Mouse (Mus musculus): Measurements from ENCODE around the gene Txndc11. TPM values are rescaled to one million over a fixed set of nuclear protein-coding genes. Genes with fewer than 3 reads are reported as not detected.
"Not testable (repeated sequence)": the region's sequence is repeated elsewhere in the genome, so short reads cannot be mapped to it uniquely, and the experiment has no call there.

Gene Txndc11
- polyA plus RNA-seq, 1 experiment from 2014 or later, result 23.8 TPM

GRCm38 (mm10) chr16:11166431-11166830 is 32.0 kb upstream of the Txndc11 start:
- H3K4me1 ChIP-seq (ENCODE audit: control insufficient read depth, insufficient read depth, low read length), result no peaks in the 10 kb centered on the region
- H3K27me3 ChIP-seq (replicated peaks; ENCODE audit: control insufficient read depth, insufficient read depth, low read length), result no peaks in the 10 kb centered on the region
- DNase-seq (ENCODE audit: low spot score), result no peak
- H3K36me3 ChIP-seq (ENCODE audit: control insufficient read depth, insufficient read depth, low read length), result peaks cover 13% of the 10 kb centered on the region
- 76% methylated on average over 2 of the region's 2 CpGs for WGBS
- no peak overlapping the region for H3K9ac ChIP-seq (ENCODE audit: low read length)
- no peak overlapping the region for H3K4me3 ChIP-seq (ENCODE audit: low read depth, low read length)
- no peak overlapping the region for H3K27ac ChIP-seq (ENCODE audit: low read depth, low read length)
- H3K4me2 ChIP-seq (ENCODE audit: low read length), result no peak overlapping the region
- no peak for ATAC-seq
- H3K9me3 ChIP-seq (replicated peaks; ENCODE audit: control insufficient read depth, low read length), result no peaks in the 10 kb centered on the region

DNA sequence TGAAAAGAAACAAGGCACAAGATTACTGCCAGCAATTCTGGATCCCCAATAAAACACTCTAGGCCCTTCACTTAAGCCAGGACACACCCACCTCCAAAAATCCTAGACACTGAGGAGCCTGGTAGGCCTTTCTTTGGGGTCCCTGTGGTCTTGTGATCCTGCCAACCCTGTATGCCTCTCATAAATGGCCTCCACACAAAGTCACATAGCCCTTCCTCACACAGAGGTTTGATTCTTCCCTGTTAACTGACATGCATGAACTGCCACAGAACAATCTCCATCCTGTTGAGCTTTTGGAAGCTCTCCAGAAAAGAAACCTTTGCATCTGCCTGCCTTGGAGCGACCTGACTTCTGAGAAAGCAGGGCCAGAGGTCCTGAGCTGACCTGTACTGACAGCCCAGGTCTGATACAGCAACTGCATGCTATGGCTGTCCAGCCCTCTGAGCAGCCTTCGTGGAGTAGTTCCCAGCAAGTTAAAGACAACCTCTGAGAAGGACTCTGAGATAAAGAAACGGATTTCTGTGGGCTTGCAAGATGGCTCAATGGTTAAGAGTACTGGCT is 30.3 kb upstream of the Txndc11 start:
- no peak overlapping the region for H3K9ac ChIP-seq (ENCODE audit: low read length)
- H3K36me3 ChIP-seq (ENCODE audit: control insufficient read depth, insufficient read depth, low read length), result peaks cover 17% of the 10 kb centered on the region
- no peak overlapping the region for H3K27ac ChIP-seq (ENCODE audit: low read depth, low read length)
- H3K4me2 ChIP-seq (ENCODE audit: low read length), result no peak overlapping the region
- DNase-seq (ENCODE audit: low spot score), result no peak
- H3K9me3 ChIP-seq (replicated peaks; ENCODE audit: control insufficient read depth, low read length), result no peaks in the 10 kb centered on the region
- no peak overlapping the region for H3K4me3 ChIP-seq (ENCODE audit: low read depth, low read length)
- no peaks in the 10 kb centered on the region for H3K4me1 ChIP-seq (ENCODE audit: control insufficient read depth, insufficient read depth, low read length)
- ATAC-seq, result no peak
- 81% methylated on average over 3 of the region's 3 CpGs for WGBS
- no peaks in the 10 kb centered on the region for H3K27me3 ChIP-seq (replicated peaks; ENCODE audit: control insufficient read depth, insufficient read depth, low read length)

DNA sequence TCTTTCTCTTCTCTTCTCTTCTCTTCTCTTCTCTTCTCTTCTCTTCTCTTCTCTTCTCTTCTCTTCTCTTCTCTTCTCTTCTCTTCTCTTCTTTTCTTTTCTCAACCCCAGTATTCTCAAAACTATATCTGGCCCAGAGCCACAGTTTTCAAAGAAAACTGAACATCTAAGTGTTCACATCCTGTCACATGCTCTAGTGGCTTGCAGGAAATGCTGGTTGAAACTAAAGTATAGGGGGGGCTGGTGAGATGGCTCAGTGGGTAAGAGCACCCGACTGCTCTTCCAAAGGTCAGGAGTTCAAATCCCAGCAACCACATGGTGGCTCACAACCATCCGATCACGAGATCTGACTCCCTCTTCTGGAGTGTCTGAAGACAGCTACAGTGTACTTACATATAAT is 23.3 kb upstream of the Txndc11 start:
- not testable (repeated sequence) for H3K9me3 ChIP-seq (replicated peaks; ENCODE audit: control insufficient read depth, low read length); ATAC-seq; H3K9ac ChIP-seq (ENCODE audit: low read length); H3K27me3 ChIP-seq (replicated peaks; ENCODE audit: control insufficient read depth, insufficient read depth, low read length); H3K27ac ChIP-seq (ENCODE audit: low read depth, low read length); H3K4me3 ChIP-seq (ENCODE audit: low read depth, low read length); H3K4me2 ChIP-seq (ENCODE audit: low read length); DNase-seq (ENCODE audit: low spot score); H3K4me1 ChIP-seq (ENCODE audit: control insufficient read depth, insufficient read depth, low read length)
- peaks cover 67% of the 10 kb centered on the region for H3K36me3 ChIP-seq (ENCODE audit: control insufficient read depth, insufficient read depth, low read length)
- WGBS, result 87% methylated on average over 1 of the region's 3 CpGs

GRCm38 (mm10) chr16:11154500-11154899 is 20.1 kb upstream of the Txndc11 start:
- Histone ChIP-seq H3K4me1 (ENCODE audit: control insufficient read depth, insufficient read depth, low read length) (no peaks in the 10 kb centered on the region), H3K36me3 (ENCODE audit: control insufficient read depth, insufficient read depth, low read length) (peaks cover 70% of the 10 kb centered on the region)
- ATAC-seq, result no peak

GRCm38 (mm10) chr16:11143706-11144483 is 9.4 kb upstream of the Txndc11 start:
- not testable (repeated sequence) for H3K4me1 ChIP-seq (ENCODE audit: control insufficient read depth, insufficient read depth, low read length); H3K4me3 ChIP-seq (ENCODE audit: low read depth, low read length); H3K9ac ChIP-seq (ENCODE audit: low read length); ATAC-seq; DNase-seq (ENCODE audit: low spot score); H3K9me3 ChIP-seq (replicated peaks; ENCODE audit: control insufficient read depth, low read length); H3K4me2 ChIP-seq (ENCODE audit: low read length); H3K27ac ChIP-seq (ENCODE audit: low read depth, low read length); H3K27me3 ChIP-seq (replicated peaks; ENCODE audit: control insufficient read depth, insufficient read depth, low read length)
- 21% methylated on average over 55 of the region's 56 CpGs for WGBS
- H3K36me3 ChIP-seq (ENCODE audit: control insufficient read depth, insufficient read depth, low read length), result peaks cover 59% of the 10 kb centered on the region

More at GRCm38 (mm10) chr16:11154500-11154899, 20.1 kb upstream of the Txndc11 start:
- H3K9ac ChIP-seq (ENCODE audit: low read length), result no peak overlapping the region
- H3K9me3 ChIP-seq (replicated peaks; ENCODE audit: control insufficient read depth, low read length), result no peaks in the 10 kb centered on the region
- H3K27ac ChIP-seq (ENCODE audit: low read depth, low read length), result no peak overlapping the region
- H3K4me2 ChIP-seq (ENCODE audit: low read length), result no peak overlapping the region
- no peak overlapping the region for H3K4me3 ChIP-seq (ENCODE audit: low read depth, low read length)
- no peaks in the 10 kb centered on the region for H3K27me3 ChIP-seq (replicated peaks; ENCODE audit: control insufficient read depth, insufficient read depth, low read length)
- no peak for DNase-seq (ENCODE audit: low spot score)

- Histone ChIP-seq H3K36me3 (ENCODE audit: control insufficient read depth, insufficient read depth, low read length) (peaks cover 13% of the 10 kb centered on the region), H3K4me3 (ENCODE audit: low read depth, low read length) (peak overlapping the region; percentile 93), H3K27ac (ENCODE audit: low read depth, low read length) (peak overlapping the region; percentile 89), H3K4me2 (ENCODE audit: low read length) (peak overlapping the region; percentile 79), H3K9me3 (replicated peaks; ENCODE audit: control insufficient read depth, low read length) (no peaks in the 10 kb centered on the region), H3K27me3 (replicated peaks; ENCODE audit: control insufficient read depth, insufficient read depth, low read length) (no peaks in the 10 kb centered on the region), H3K4me1 (ENCODE audit: control insufficient read depth, insufficient read depth, low read length) (peaks cover 17% of the 10 kb centered on the region), H3K9ac (ENCODE audit: low read length) (peak overlapping the region; percentile 92)
- WGBS, result under 1% methylated on average over 34 of the region's 34 CpGs
- ATAC-seq (no peak; the same call in none of the 2 replicates), DNase-seq (ENCODE audit: low spot score) (peak; percentile 20)
These were observed 738 bp downstream of the Txndc11 start for GRCm38 (mm10) chr16:11133476-11134347.

- no peaks in the 10 kb centered on the region for H3K27me3 ChIP-seq (replicated peaks; ENCODE audit: control insufficient read depth, insufficient read depth, low read length)
- no peaks in the 10 kb centered on the region for H3K9me3 ChIP-seq (replicated peaks; ENCODE audit: control insufficient read depth, low read length)
- H3K9ac ChIP-seq (ENCODE audit: low read length), result peak overlapping the region; percentile 92; the same call in 1 of the 2 replicates
- no peak overlapping the region for H3K27ac ChIP-seq (ENCODE audit: low read depth, low read length)
- H3K36me3 ChIP-seq (ENCODE audit: control insufficient read depth, insufficient read depth, low read length), result peaks cover 17% of the 10 kb centered on the region
- 54% methylated on average over 2 of the region's 2 CpGs for WGBS
- H3K4me2 ChIP-seq (ENCODE audit: low read length), result peak overlapping the region; percentile 79
- peaks cover 17% of the 10 kb centered on the region for H3K4me1 ChIP-seq (ENCODE audit: control insufficient read depth, insufficient read depth, low read length)
- ATAC-seq (no peak), DNase-seq (ENCODE audit: low spot score) (no peak)
- peak overlapping the region; percentile 93 for H3K4me3 ChIP-seq (ENCODE audit: low read depth, low read length)
These were observed 1.6 kb downstream of the Txndc11 start for GRCm38 (mm10) chr16:11132839-11133238.

- Histone ChIP-seq H3K4me3 (ENCODE audit: low read depth, low read length) (no peak overlapping the region), H3K9me3 (replicated peaks; ENCODE audit: control insufficient read depth, low read length) (no peaks in the 10 kb centered on the region), H3K27me3 (replicated peaks; ENCODE audit: control insufficient read depth, insufficient read depth, low read length) (no peaks in the 10 kb centered on the region), H3K4me1 (ENCODE audit: control insufficient read depth, insufficient read depth, low read length) (peaks cover 13% of the 10 kb centered on the region), H3K27ac (ENCODE audit: low read depth, low read length) (no peak overlapping the region), H3K4me2 (ENCODE audit: low read length) (no peak overlapping the region), H3K36me3 (ENCODE audit: control insufficient read depth, insufficient read depth, low read length) (peaks cover 27% of the 10 kb centered on the region), H3K9ac (ENCODE audit: low read length) (no peak overlapping the region)
- ATAC-seq (no peak), DNase-seq (ENCODE audit: low spot score) (no peak)
- 92% methylated on average over 11 of the region's 11 CpGs for WGBS
These were observed 6.1 kb downstream of the Txndc11 start for GRCm38 (mm10) chr16:11128301-11128700.

All from forebrain, embryonic 14.5 days (tissue).